In the genomic region with DNA sequence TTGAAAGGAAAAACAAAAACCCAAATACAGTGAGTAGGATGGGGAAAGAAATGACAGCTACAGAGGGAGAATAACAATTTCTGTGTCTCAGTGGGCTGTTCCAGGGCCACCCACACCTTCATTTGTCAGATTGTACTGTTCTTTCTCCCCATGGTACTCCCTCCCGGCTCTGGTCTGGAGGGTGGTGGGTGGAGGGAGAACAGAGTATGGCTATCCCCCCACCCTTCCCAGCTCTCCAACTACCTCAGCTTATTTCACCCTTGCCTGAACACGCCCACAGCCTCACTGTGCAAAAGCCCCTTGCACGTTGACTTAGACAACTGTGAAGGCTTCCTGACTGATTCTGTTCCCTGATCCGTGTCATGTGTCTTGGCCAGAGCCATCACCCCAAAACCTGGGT, we compare ENCODE assay signal across 15 mouse cellular contexts.
A peak's percentile ranks its signal among the peaks of the same experiment; 100 is the strongest.
DNase-seq lines count a peak whose midpoint lies in the region.
"Had no signal": no experiment of that assay in that cellular context is flagged by ENCODE, and none has a peak within 500 bp of the region (broad histone marks: within the 10 kb centered on the region; RNA-seq: fewer than 3 reads in every experiment).

No protein-coding gene starts in this region.

- peak; percentile 74 for DNase-seq in right cerebral cortex, adult 18-20 months
- DNase-seq in right cerebral cortex, postnatal 14 days: no peak
- DNase-seq in layer of hippocampus, adult 11-12 months (ENCODE audit: low spot score): peak; percentile 64
- peak; percentile 71 to 73 for DNase-seq in layer of hippocampus, postnatal 36 days
- peak; percentile 52 to 74 for DNase-seq in right cerebral cortex, postnatal 36 days (ENCODE audit: low spot score in 2 of 2)
- no peak for DNase-seq in cerebellum, adult 11 months
- DNase-seq in cerebellum, adult 9-11 months: no peak
- DNase-seq in retina, postnatal 1 day: no peak
- DNase-seq: adrenal gland, postnatal 10 days; cerebellum, adult 9-10 months; embryo, embryonic 11 days; gastrocnemius, postnatal 36 days; heart, postnatal 10 days; kidney, postnatal 10 days; spleen, adult 18-20 months had no signal

Comparison
In these comparisons a context has a peak if more than half of its experiments do, and no peak if none do; other contexts are left out.
1. DNase-seq: peak in right cerebral cortex, adult 18-20 months (single experiment), layer of hippocampus, adult 11-12 months (single experiment), layer of hippocampus, postnatal 36 days (2 of 2) and right cerebral cortex, postnatal 36 days (2 of 2); none in right cerebral cortex, postnatal 14 days (single experiment), cerebellum, adult 11 months (single experiment), cerebellum, adult 9-11 months (single experiment) and retina, postnatal 1 day (single experiment).